Mouse (Mus musculus): ENCODE data around the gene Mrps24. TPM values are rescaled to one million over a fixed set of nuclear protein-coding genes. Genes with fewer than 3 reads are reported as not detected.

Gene Mrps24
- polyA plus RNA-seq, 1 experiment from 2014 or later = 85.2 TPM

- WGBS (ENCODE audit: insufficient replicate concordance) = 17% methylated on average over 49 of the region's 50 CpGs
- Histone ChIP-seq H3K4me3 (ENCODE audit: low read depth, low read length) (peak overlapping the region; percentile 91), H3K9me3 (replicated peaks; ENCODE audit: control insufficient read depth, low read length) (no peaks in the 10 kb centered on the region), H3K27ac (ENCODE audit: low read length) (peak overlapping the region; percentile 46; the same call in 1 of the 2 replicates), H3K27me3 (ENCODE audit: control insufficient read depth, insufficient read depth, low read depth, low read length) (no peaks in the 10 kb centered on the region), H3K4me1 (ENCODE audit: control insufficient read depth, low read depth, low read length) (peaks cover 8% of the 10 kb centered on the region), H3K4me2 (ENCODE audit: low read depth, low read length) (peak overlapping the region; percentile 73), H3K9ac (ENCODE audit: low read depth, low read length) (peak overlapping the region; percentile 92), H3K36me3 (ENCODE audit: control insufficient read depth, insufficient read depth) (no peaks in the 10 kb centered on the region)
- peak; percentile 95 for ATAC-seq (ENCODE audit: low read depth)
These were observed 7.7 kb downstream of the Mrps24 start for GRCm38 (mm10) chr11:5707530-5708353.

- peak; percentile 70 for ATAC-seq (ENCODE audit: low read depth)
- H3K4me2 ChIP-seq (ENCODE audit: low read depth, low read length) = peak overlapping the region; percentile 73
- no peaks in the 10 kb centered on the region for H3K27me3 ChIP-seq (ENCODE audit: control insufficient read depth, insufficient read depth, low read depth, low read length)
- H3K9ac ChIP-seq (ENCODE audit: low read depth, low read length) = peak overlapping the region; percentile 92
- under 1% methylated on average over 43 of the region's 43 CpGs for WGBS (ENCODE audit: insufficient replicate concordance)
- H3K4me1 ChIP-seq (ENCODE audit: control insufficient read depth, low read depth, low read length) = peaks cover 8% of the 10 kb centered on the region
- no peaks in the 10 kb centered on the region for H3K9me3 ChIP-seq (replicated peaks; ENCODE audit: control insufficient read depth, low read length)
- peak overlapping the region; percentile 46; the same call in 1 of the 2 replicates for H3K27ac ChIP-seq (ENCODE audit: low read length)
- peak overlapping the region; percentile 91 for H3K4me3 ChIP-seq (ENCODE audit: low read depth, low read length)
- H3K36me3 ChIP-seq (ENCODE audit: control insufficient read depth, insufficient read depth) = no peaks in the 10 kb centered on the region
These were observed 8.5 kb downstream of the Mrps24 start for GRCm38 (mm10) chr11:5706874-5707529.

- Histone ChIP-seq H3K4me3 (ENCODE audit: low read depth, low read length) (peak overlapping the region; percentile 91; the same call in 1 of the 2 replicates), H3K36me3 (ENCODE audit: control insufficient read depth, insufficient read depth) (no peaks in the 10 kb centered on the region), H3K9me3 (replicated peaks; ENCODE audit: control insufficient read depth, low read length) (no peaks in the 10 kb centered on the region), H3K9ac (ENCODE audit: low read depth, low read length) (no peak overlapping the region), H3K4me1 (ENCODE audit: control insufficient read depth, low read depth, low read length) (peaks cover 10% of the 10 kb centered on the region), H3K27ac (ENCODE audit: low read length) (no peak overlapping the region), H3K27me3 (ENCODE audit: control insufficient read depth, insufficient read depth, low read depth, low read length) (no peaks in the 10 kb centered on the region), H3K4me2 (ENCODE audit: low read depth, low read length) (peak overlapping the region; percentile 73)
- WGBS (ENCODE audit: insufficient replicate concordance) = 79% methylated on average over 9 of the region's 9 CpGs
- ATAC-seq (ENCODE audit: low read depth) = no peak
These were observed 9.5 kb downstream of the Mrps24 start for GRCm38 (mm10) chr11:5705972-5706371.

- H3K9me3 ChIP-seq (replicated peaks; ENCODE audit: control insufficient read depth, low read length) = no peaks in the 10 kb centered on the region
- H3K4me2 ChIP-seq (ENCODE audit: low read depth, low read length) = no peak overlapping the region
- peaks cover 13% of the 10 kb centered on the region for H3K4me1 ChIP-seq (ENCODE audit: control insufficient read depth, low read depth, low read length)
- H3K27ac ChIP-seq (ENCODE audit: low read length) = no peak overlapping the region
- WGBS (ENCODE audit: insufficient replicate concordance) = 80% methylated on average over 1 of the region's 1 CpGs
- no peak overlapping the region for H3K9ac ChIP-seq (ENCODE audit: low read depth, low read length)
- no peaks in the 10 kb centered on the region for H3K27me3 ChIP-seq (ENCODE audit: control insufficient read depth, insufficient read depth, low read depth, low read length)
- no peaks in the 10 kb centered on the region for H3K36me3 ChIP-seq (ENCODE audit: control insufficient read depth, insufficient read depth)
- no peak for ATAC-seq (ENCODE audit: low read depth)
- H3K4me3 ChIP-seq (ENCODE audit: low read depth, low read length) = no peak overlapping the region
These were observed 12.1 kb downstream of the Mrps24 start for GRCm38 (mm10) chr11:5703341-5703740.

- Histone ChIP-seq H3K4me2 (ENCODE audit: low read depth, low read length) (no peak overlapping the region), H3K27ac (ENCODE audit: low read length) (no peak overlapping the region), H3K4me1 (ENCODE audit: control insufficient read depth, low read depth, low read length) (peaks cover 13% of the 10 kb centered on the region), H3K4me3 (ENCODE audit: low read depth, low read length) (no peak overlapping the region), H3K36me3 (ENCODE audit: control insufficient read depth, insufficient read depth) (no peaks in the 10 kb centered on the region), H3K9me3 (replicated peaks; ENCODE audit: control insufficient read depth, low read length) (no peaks in the 10 kb centered on the region), H3K9ac (ENCODE audit: low read depth, low read length) (no peak overlapping the region), H3K27me3 (ENCODE audit: control insufficient read depth, insufficient read depth, low read depth, low read length) (no peaks in the 10 kb centered on the region)
- 76% methylated on average over 6 of the region's 6 CpGs for WGBS (ENCODE audit: insufficient replicate concordance)
- ATAC-seq (ENCODE audit: low read depth) = no peak
These were observed 12.5 kb downstream of the Mrps24 start for GRCm38 (mm10) chr11:5702957-5703332.

- Histone ChIP-seq H3K9me3 (replicated peaks; ENCODE audit: control insufficient read depth, low read length) (no peaks in the 10 kb centered on the region), H3K27me3 (ENCODE audit: control insufficient read depth, insufficient read depth, low read depth, low read length) (no peaks in the 10 kb centered on the region), H3K4me2 (ENCODE audit: low read depth, low read length) (no peak overlapping the region), H3K4me3 (ENCODE audit: low read depth, low read length) (no peak overlapping the region), H3K27ac (ENCODE audit: low read length) (no peak overlapping the region), H3K9ac (ENCODE audit: low read depth, low read length) (no peak overlapping the region), H3K4me1 (ENCODE audit: control insufficient read depth, low read depth, low read length) (peaks cover 13% of the 10 kb centered on the region), H3K36me3 (ENCODE audit: control insufficient read depth, insufficient read depth) (no peaks in the 10 kb centered on the region)
- WGBS (ENCODE audit: insufficient replicate concordance) = 68% methylated on average over 5 of the region's 5 CpGs
- no peak for ATAC-seq (ENCODE audit: low read depth)
These were observed 13.1 kb downstream of the Mrps24 start for GRCm38 (mm10) chr11:5702271-5702956.

- Histone ChIP-seq H3K4me3 (ENCODE audit: low read depth, low read length) (no peak overlapping the region), H3K4me1 (ENCODE audit: control insufficient read depth, low read depth, low read length) (peaks cover 13% of the 10 kb centered on the region), H3K27ac (ENCODE audit: low read length) (no peak overlapping the region), H3K27me3 (ENCODE audit: control insufficient read depth, insufficient read depth, low read depth, low read length) (no peaks in the 10 kb centered on the region), H3K4me2 (ENCODE audit: low read depth, low read length) (no peak overlapping the region), H3K9me3 (replicated peaks; ENCODE audit: control insufficient read depth, low read length) (no peaks in the 10 kb centered on the region), H3K9ac (ENCODE audit: low read depth, low read length) (no peak overlapping the region), H3K36me3 (ENCODE audit: control insufficient read depth, insufficient read depth) (no peaks in the 10 kb centered on the region)
- 84% methylated on average over 1 of the region's 1 CpGs for WGBS (ENCODE audit: insufficient replicate concordance)
- no peak for ATAC-seq (ENCODE audit: low read depth)
These were observed 13.7 kb downstream of the Mrps24 start for GRCm38 (mm10) chr11:5701821-5702220.

GRCm38 (mm10) chr11:5701300-5701699 is 14.2 kb downstream of the Mrps24 start:
- 0 out of 2 replicates have a peak overlapping the region, but pooled peaks have one; percentile 44 for H3K27ac ChIP-seq (ENCODE audit: low read length)
- H3K4me1 ChIP-seq (ENCODE audit: control insufficient read depth, low read depth, low read length) = peaks cover 9% of the 10 kb centered on the region
- H3K9ac ChIP-seq (ENCODE audit: low read depth, low read length) = no peak overlapping the region
- H3K4me3 ChIP-seq (ENCODE audit: low read depth, low read length) = no peak overlapping the region
- no peaks in the 10 kb centered on the region for H3K36me3 ChIP-seq (ENCODE audit: control insufficient read depth, insufficient read depth)
- no peaks in the 10 kb centered on the region for H3K27me3 ChIP-seq (ENCODE audit: control insufficient read depth, insufficient read depth, low read depth, low read length)
- 35% methylated on average over 2 of the region's 2 CpGs for whole genome bisulfite sequencing (ENCODE audit: insufficient replicate concordance)
- peak overlapping the region; percentile 17; the same call in 1 of the 2 replicates for H3K4me2 ChIP-seq (ENCODE audit: low read depth, low read length)
- peak; percentile 59; the same call in 1 of the 2 replicates for ATAC-seq (ENCODE audit: low read depth)
- no peaks in the 10 kb centered on the region for H3K9me3 ChIP-seq (replicated peaks; ENCODE audit: control insufficient read depth, low read length)
